Mouse (Mus musculus) limb, embryonic 14.5 days (tissue): Measurements from ENCODE around the gene Mctp1. TPM values are rescaled to one million over a fixed set of nuclear protein-coding genes. Genes with fewer than 3 reads are reported as not detected.

Experiments used
- ATAC-seq: fragments of 200-750 bp; cut with Nextera tagmentation; 2 replicates; pipeline ENCODE4 v1.8.0; 2017; ENCODE audit warnings: low read depth, moderate number of reproducible peaks, moderate TSS enrichment; ENCODE audit not compliant: low FRiP score
- DNase-seq: peaks from one replicate; pipeline ENCODE4 v3.0.0-alpha.2; 2015; ENCODE audit warnings: low spot score
- H3K27ac ChIP-seq: fragments of 300-500 bp; sonication (generic); replicated peaks from 2 replicates; pipeline ENCODE4 v1.5.1; 2014; ENCODE audit warnings: low read depth, mild to moderate bottlenecking, low read length, moderate library complexity, mixed read lengths
- H3K27me3 ChIP-seq: fragments of 300-500 bp; sonication (generic); 2 replicates; pipeline ENCODE4 v1.6.1; 2014; ENCODE audit warnings: low read length, mixed read lengths; ENCODE audit not compliant: control insufficient read depth, insufficient read depth
- H3K36me3 ChIP-seq: fragments of 300-500 bp; sonication (generic); 2 replicates; pipeline ENCODE4 v1.6.1; 2014; ENCODE audit warnings: mild to moderate bottlenecking, low read length, moderate library complexity, mixed read lengths; ENCODE audit not compliant: control insufficient read depth, insufficient read depth
- H3K4me1 ChIP-seq: fragments of 300-500 bp; sonication (generic); 2 replicates; pipeline ENCODE4 v1.6.1; 2014; ENCODE audit warnings: antibody characterized with exemption, low read length, mixed read lengths; ENCODE audit not compliant: control insufficient read depth, insufficient read depth
- H3K4me2 ChIP-seq: fragments of 300-500 bp; sonication (generic); replicated peaks from 2 replicates; pipeline ENCODE4 v1.6.1; 2014; ENCODE audit warnings: low read depth, mild to moderate bottlenecking, low read length, moderate library complexity; ENCODE audit not compliant: severe bottlenecking
- H3K4me3 ChIP-seq: fragments of 300-500 bp; sonication (generic); replicated peaks from 2 replicates; pipeline ENCODE4 v1.5.1; 2014; ENCODE audit warnings: low read length
- H3K9ac ChIP-seq: fragments of 300-500 bp; sonication (generic); 2 replicates; pipeline ENCODE4 v1.6.1; 2014; ENCODE audit warnings: mild to moderate bottlenecking, low read depth, low read length, moderate library complexity; ENCODE audit not compliant: severe bottlenecking
- H3K9me3 ChIP-seq: fragments of 300-500 bp; sonication (generic); 2 replicates; pipeline ENCODE4 v1.6.1; 2016; ENCODE audit warnings: low read length; ENCODE audit not compliant: control insufficient read depth
- POLR2A ChIP-seq: fragments of 200-500 bp; IDR thresholded peaks from 2 replicates; pipeline ENCODE4 v1.8.0; 2012; ENCODE audit warnings: inconsistent platforms, mild to moderate bottlenecking, moderate library complexity, borderline replicate concordance; ENCODE audit not compliant: insufficient read depth, insufficient read length; ENCODE audit errors: extremely low read depth
- whole genome bisulfite sequencing: fragments of 180-500 bp; shearing (Covaris S2); extraction: QIAGEN DNeasy Blood & Tissue Kit; methylation state at CpG from one replicate; pipeline ENCODE4 v1.1.7; 2014; 5-methylcytosine and 5-hydroxymethylcytosine counted together
- polyA plus RNA-seq, 2 experiments: library from polyadenylated mRNA; depleted of rRNA in 1 of 2; stranded (reverse) in 1 of 2; unstranded in 1 of 2; fragments of >200 nt; fragmentation: Nextera tagmentation in 1 of 2; extraction: Ambion mirVana in 1 of 2; gene quantifications; 2 replicates each; pipeline versions ENCODE4 v1.2.1 to v1.2.3; 2012 to 2014

The Mctp1 gene
- polyA plus RNA-seq, 2 experiments, result 0.44 to 0.59 TPM

- no peak overlapping the region for H3K9ac ChIP-seq
- WGBS, result 84% methylated on average over 2 of the region's 2 CpGs
These were observed 305.0 kb downstream of the Mctp1 start for GRCm38 (mm10) chr13:76689349-76689748.

GRCm38 (mm10) chr13:76690143-76690542 is 305.8 kb downstream of the Mctp1 start:
- Histone ChIP-seq H3K27me3 (no peaks in the 10 kb centered on the region), H3K36me3 (no peaks in the 10 kb centered on the region), H3K9me3 (no peaks in the 10 kb centered on the region), H3K27ac (no peak overlapping the region), H3K4me3 (no peak overlapping the region), H3K4me1 (no peaks in the 10 kb centered on the region), H3K4me2 (no peak overlapping the region), H3K9ac (no peak overlapping the region)
- TF ChIP-seq POLR2A, result no peak
- ATAC-seq (no peak), DNase-seq (no peak)

More at GRCm38 (mm10) chr13:76689349-76689748, 305.0 kb downstream of the Mctp1 start:
- H3K27me3 ChIP-seq, result no peaks in the 10 kb centered on the region
- no peak for ATAC-seq
- TF ChIP-seq POLR2A, result no peak
- H3K9me3 ChIP-seq, result no peaks in the 10 kb centered on the region
- no peaks in the 10 kb centered on the region for H3K36me3 ChIP-seq
- H3K4me3 ChIP-seq, result no peak overlapping the region
- no peaks in the 10 kb centered on the region for H3K4me1 ChIP-seq
- no peak for DNase-seq
- H3K4me2 ChIP-seq, result no peak overlapping the region
- H3K27ac ChIP-seq, result no peak overlapping the region

DNA sequence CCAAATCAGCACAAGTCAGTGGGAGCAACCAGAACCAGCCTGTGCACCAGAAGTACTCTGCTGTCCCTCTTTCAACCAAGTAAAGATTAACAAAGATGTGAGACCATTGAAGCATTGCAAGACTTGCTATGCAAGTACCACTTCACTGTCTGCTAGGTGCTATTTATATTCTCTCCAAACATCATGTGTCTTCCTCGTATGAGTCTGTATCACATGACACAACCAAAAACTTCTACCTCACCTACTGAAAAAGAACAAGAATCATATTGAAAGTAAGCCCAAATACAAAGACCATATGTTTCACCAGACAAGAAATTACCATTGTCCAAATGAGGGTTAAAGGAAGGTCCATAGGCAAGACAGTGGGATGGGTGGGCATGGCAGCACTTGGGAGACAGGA is 306.4 kb downstream of the Mctp1 start:
- H3K36me3 ChIP-seq, result no peaks in the 10 kb centered on the region
- TF ChIP-seq POLR2A, result no peak
- H3K4me1 ChIP-seq, result no peaks in the 10 kb centered on the region
- H3K4me3 ChIP-seq, result no peak overlapping the region
- DNase-seq, result no peak
- H3K9ac ChIP-seq, result no peak overlapping the region
- no peaks in the 10 kb centered on the region for H3K27me3 ChIP-seq
- H3K27ac ChIP-seq, result no peak overlapping the region
- 78% methylated on average over 1 of the region's 1 CpGs for WGBS
- ATAC-seq, result no peak
- no peaks in the 10 kb centered on the region for H3K9me3 ChIP-seq
- no peak overlapping the region for H3K4me2 ChIP-seq

DNA sequence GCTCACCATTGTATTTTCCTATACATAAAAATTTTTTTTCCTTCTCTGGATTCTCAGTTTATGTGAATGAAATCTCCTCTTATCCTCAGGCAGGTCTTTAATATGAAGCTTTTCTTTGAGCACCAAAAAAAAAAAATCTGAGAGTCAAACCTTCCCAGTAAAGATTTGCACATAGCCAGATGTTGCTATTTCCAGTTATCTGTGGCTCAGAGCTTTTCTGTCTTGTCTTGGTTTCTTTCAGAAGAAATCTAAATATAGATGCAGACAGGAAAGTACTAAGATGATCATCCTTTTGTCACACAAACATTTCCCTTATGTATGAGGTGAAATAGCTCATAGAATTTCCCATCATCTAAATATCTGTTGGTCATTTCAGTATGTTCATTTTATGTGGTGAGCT is 349.7 kb downstream of the Mctp1 start:
- no peak overlapping the region for H3K4me2 ChIP-seq
- H3K27me3 ChIP-seq, result no peaks in the 10 kb centered on the region
- H3K27ac ChIP-seq, result no peak overlapping the region
- no peak overlapping the region for H3K4me3 ChIP-seq
- no peaks in the 10 kb centered on the region for H3K4me1 ChIP-seq
- DNase-seq (no peak), ATAC-seq (no peak)
- H3K9me3 ChIP-seq, result no peaks in the 10 kb centered on the region
- H3K36me3 ChIP-seq, result no peaks in the 10 kb centered on the region
- H3K9ac ChIP-seq, result no peak overlapping the region
- no peak for TF ChIP-seq POLR2A

DNA sequence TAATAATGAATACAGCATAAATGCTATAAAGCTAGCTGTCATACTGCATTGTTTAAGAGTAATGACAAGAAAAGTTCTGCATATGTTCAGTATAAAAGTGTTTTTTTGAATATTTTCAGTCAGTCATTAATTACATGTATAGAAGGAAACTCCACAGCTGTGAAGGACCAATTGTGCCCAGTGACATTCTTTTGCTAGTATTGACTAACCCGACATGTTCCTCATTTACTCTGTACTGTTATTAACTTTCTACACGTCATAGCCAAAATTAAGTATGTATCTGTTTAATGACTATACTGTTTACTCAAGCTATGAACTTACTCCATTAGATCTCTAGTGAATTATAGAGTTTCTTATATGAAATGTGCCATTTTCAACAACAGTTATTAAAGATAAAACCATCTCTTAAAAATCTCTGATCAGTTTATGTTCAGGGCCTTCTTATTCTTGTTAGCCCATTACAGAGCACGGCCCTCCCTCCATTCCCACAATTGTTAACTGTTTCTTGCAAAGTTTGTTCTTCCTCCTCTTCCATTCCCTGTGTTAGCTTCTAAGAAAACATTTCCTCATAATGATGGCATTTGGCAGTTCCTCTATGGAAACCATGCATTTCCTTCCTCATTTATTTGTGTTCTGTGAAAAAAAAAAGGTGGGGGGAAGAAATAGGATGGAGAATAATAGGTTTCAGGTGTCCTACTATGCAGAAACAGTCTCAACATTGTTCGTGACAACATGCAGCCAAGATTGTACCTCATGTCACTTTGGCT is 366.5 kb downstream of the Mctp1 start:
- Histone ChIP-seq H3K27ac (no peak overlapping the region), H3K36me3 (no peaks in the 10 kb centered on the region), H3K9ac (no peak overlapping the region), H3K9me3 (no peaks in the 10 kb centered on the region), H3K27me3 (no peaks in the 10 kb centered on the region), H3K4me2 (no peak overlapping the region), H3K4me1 (no peaks in the 10 kb centered on the region), H3K4me3 (no peak overlapping the region)
- no peak for DNase-seq
- 52% methylated on average over 4 of the region's 4 CpGs for WGBS
- TF ChIP-seq POLR2A, result no peak
- ATAC-seq, result no peak
